Mouse (Mus musculus) forebrain, embryonic 10.5 days (tissue): ENCODE data around the gene R3hdm2. TPM values are rescaled to one million over a fixed set of nuclear protein-coding genes. Genes with fewer than 3 reads are reported as not detected.

ENCODE experiments used
- DNase-seq: peaks from one replicate; pipeline ENCODE4 v3.0.0-alpha.2; 2017; ENCODE audit warnings: low spot score; ENCODE audit errors: extremely low spot score
- H3K27ac ChIP-seq: fragments of 300-500 bp; sonication (generic); 2 replicates; pipeline ENCODE4 v1.5.1; 2016; ENCODE audit warnings: mild to moderate bottlenecking
- H3K27me3 ChIP-seq: fragments of 300-500 bp; sonication (generic); 2 replicates; pipeline ENCODE4 v1.6.1; 2016; ENCODE audit warnings: mild to moderate bottlenecking; ENCODE audit not compliant: poor library complexity, severe bottlenecking
- H3K36me3 ChIP-seq: fragments of 300-500 bp; sonication (generic); replicated peaks from 2 replicates; pipeline ENCODE4 v1.6.1; 2016; ENCODE audit warnings: mild to moderate bottlenecking, moderate library complexity
- H3K4me1 ChIP-seq: fragments of 300-500 bp; sonication (generic); 2 replicates; pipeline ENCODE4 v1.6.1; 2016
- H3K4me3 ChIP-seq: fragments of 300-500 bp; sonication (generic); 2 replicates; pipeline ENCODE4 v1.5.1; 2016; ENCODE audit warnings: mild to moderate bottlenecking, moderate library complexity
- H3K9me3 ChIP-seq: fragments of 300-500 bp; sonication (generic); 2 replicates; pipeline ENCODE4 v1.6.1; 2016; ENCODE audit warnings: mild to moderate bottlenecking, moderate library complexity
- WGBS: fragments of 180-500 bp; shearing (Covaris S2); methylation state at CpG from one replicate; pipeline ENCODE4 v1.1.7; 2016; 5-methylcytosine and 5-hydroxymethylcytosine counted together
- polyA plus RNA-seq: library from polyadenylated mRNA; unstranded; fragments of >200 nt; fragmentation: Nextera tagmentation; extraction: Ambion mirVana; gene quantifications from 2 replicates; pipeline ENCODE4 v1.2.1, GENCODE M21; 2016

Gene R3hdm2
- polyA plus RNA-seq, 1 experiment from 2014 or later: 27.2 TPM

DNA sequence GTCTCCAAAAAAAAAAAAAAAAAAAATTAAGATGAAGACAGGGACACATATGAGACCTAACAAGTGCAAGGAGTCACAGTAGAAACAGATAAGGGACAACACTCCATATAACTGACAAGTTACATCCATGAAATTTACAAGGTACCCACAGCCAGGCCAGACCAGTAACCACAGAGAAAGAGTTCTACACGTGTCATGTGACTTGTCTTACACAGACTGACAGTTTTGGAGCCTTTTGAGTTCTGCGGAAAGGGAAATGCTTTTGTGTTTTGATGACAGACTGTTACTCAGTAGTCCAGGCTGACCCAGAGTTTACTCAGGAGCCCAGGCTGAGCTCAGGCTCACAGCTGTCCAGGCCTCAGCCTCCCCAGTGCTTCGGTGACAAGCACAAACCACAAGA, 37.1 kb upstream of the R3hdm2 start:
- Histone ChIP-seq H3K36me3 (peaks cover 2% of the 10 kb centered on the region; the same call in 1 of the 2 replicates), H3K27ac (no peak overlapping the region), H3K4me1 (peaks cover 42% of the 10 kb centered on the region), H3K9me3 (no peaks in the 10 kb centered on the region), H3K27me3 (peaks cover 42% of the 10 kb centered on the region), H3K4me3 (no peak overlapping the region)
- DNase-seq: no peak
- WGBS: 81% methylated on average over 3 of the region's 3 CpGs

DNA sequence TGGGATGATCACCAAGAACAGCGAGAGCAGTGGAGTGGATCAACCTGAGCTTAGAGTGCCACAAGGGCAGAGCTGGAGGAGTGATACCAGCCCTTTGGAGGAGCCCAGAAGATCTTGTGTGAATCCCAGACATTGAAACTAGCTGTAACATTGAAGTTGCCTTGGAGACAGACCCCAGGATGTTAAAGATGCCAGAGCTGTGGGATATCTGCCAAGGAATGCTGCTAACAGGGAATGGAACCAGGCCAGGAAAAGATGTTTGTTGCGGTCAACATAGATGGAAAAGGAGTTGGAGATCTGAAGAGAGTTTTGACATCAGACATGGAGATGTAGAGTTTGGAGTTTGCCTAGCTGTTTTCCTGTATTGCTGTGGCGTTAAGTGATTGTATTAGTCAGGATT, 34.0 kb upstream of the R3hdm2 start:
- H3K4me3 ChIP-seq: no peak overlapping the region
- H3K27me3 ChIP-seq: peaks cover 31% of the 10 kb centered on the region
- H3K36me3 ChIP-seq: no peaks in the 10 kb centered on the region
- DNase-seq: no peak
- no peaks in the 10 kb centered on the region for H3K9me3 ChIP-seq
- 88% methylated on average over 3 of the region's 3 CpGs for WGBS
- H3K4me1 ChIP-seq: peaks cover 27% of the 10 kb centered on the region
- no peak overlapping the region for H3K27ac ChIP-seq

DNA sequence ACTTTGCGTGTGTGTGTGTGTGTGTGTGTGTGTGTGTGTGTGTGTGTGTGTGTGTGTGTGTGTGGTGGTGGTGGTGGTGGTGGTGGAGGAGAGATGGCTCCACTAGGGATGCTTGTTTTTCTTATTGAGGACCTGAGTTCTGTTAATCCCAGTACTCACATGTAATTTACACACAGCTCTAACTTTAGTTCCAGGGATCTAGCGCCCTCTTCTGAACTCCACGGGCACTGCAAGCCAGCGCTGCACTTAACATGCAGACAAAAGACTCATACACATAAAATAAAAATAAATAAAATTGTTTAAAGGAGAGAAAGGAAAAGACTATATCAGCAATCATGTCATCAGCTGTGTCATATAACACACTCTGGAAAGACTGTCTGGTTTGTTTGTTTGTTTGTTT, 31.2 kb upstream of the R3hdm2 start:
- peaks cover 14% of the 10 kb centered on the region for H3K4me1 ChIP-seq
- 71% methylated on average over 4 of the region's 4 CpGs for WGBS
- no peaks in the 10 kb centered on the region for H3K9me3 ChIP-seq
- no peak overlapping the region for H3K27ac ChIP-seq
- no peak for DNase-seq
- H3K36me3 ChIP-seq: no peaks in the 10 kb centered on the region
- H3K4me3 ChIP-seq: no peak overlapping the region
- peaks cover 27% of the 10 kb centered on the region for H3K27me3 ChIP-seq

DNA sequence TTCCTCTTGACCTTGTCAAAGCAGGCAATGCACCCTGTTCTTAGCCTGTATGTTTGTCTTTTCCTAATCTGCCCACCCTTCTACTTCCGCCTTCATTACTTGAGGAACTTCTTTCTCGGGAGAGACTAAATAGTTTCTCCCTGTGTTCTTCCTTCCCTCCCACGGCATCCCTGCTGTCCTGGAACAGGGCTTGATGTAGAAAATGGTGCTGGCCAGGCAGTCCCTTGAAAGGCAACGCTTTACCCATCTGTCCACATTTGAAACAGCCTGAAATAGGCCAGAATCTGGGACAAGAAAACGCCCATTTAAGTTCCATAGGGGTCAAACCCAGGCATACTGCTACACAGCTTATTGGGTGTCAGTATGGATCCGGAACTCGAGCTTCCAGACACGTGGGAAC, 30.3 kb upstream of the R3hdm2 start:
- H3K27ac ChIP-seq: no peak overlapping the region
- H3K36me3 ChIP-seq: no peaks in the 10 kb centered on the region
- peaks cover 33% of the 10 kb centered on the region for H3K27me3 ChIP-seq
- H3K9me3 ChIP-seq: no peaks in the 10 kb centered on the region
- peaks cover 14% of the 10 kb centered on the region for H3K4me1 ChIP-seq
- WGBS: 80% methylated on average over 8 of the region's 8 CpGs
- H3K4me3 ChIP-seq: no peak overlapping the region
- DNase-seq: no peak

DNA sequence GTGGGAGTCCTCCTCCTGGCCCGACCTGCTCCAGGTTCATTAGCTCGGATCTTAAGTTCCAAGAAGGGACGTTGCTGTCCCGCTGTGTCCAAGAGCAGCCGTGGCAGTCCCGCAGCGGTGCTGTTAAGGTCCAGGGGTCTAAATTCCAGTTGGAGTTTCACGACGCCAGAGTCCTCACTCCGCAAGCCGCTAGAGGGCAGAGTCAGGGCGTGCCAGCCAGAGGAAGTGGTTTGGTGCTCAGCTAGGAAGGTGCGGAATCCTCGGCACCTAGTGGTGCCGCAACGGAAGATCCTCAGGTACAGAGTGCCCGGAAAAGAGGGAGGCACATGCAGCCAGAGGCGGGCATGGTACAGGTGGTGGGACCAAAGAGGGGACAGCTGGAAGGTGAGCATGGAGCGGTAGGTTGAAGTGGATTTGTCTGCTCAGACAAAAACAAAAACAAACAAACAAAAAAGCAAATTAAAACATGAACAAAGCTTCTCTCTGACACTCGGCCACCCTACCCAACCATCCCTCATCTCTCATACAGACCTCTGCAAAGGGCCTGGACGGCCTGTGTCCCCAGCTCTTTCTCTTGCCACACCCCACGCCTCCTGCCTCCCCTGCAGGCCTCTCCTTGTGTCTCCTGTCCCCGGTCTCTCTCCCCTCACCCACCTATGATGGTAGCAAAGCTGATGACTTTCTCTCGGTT, 29.4 kb upstream of the R3hdm2 start:
- Histone ChIP-seq H3K9me3 (no peaks in the 10 kb centered on the region), H3K4me3 (peak overlapping the region; percentile 31), H3K27me3 (peaks cover 33% of the 10 kb centered on the region), H3K27ac (0 out of 2 replicates have a peak overlapping the region, but pooled peaks have one; percentile 32), H3K36me3 (no peaks in the 10 kb centered on the region), H3K4me1 (peaks cover 21% of the 10 kb centered on the region)
- 16% methylated on average over 24 of the region's 24 CpGs for WGBS
- DNase-seq: peak; percentile 78

DNA sequence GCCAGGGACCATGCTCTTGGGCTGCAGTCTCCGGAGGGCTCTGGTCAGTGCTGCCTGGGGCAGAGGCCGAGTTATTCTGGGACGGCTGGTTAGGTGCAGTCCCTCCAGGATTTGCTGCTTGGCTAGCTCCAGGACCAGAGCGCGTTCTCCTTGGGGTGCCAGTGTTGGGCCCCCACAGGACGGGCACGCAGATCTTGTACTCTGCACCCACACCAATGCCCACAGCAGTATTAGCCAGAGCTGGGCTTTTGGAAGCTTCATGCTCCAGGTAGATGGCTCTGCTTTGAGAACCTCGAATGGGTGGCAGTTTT, 28.9 kb upstream of the R3hdm2 start:
- Histone ChIP-seq H3K36me3 (no peaks in the 10 kb centered on the region), H3K9me3 (no peaks in the 10 kb centered on the region), H3K27me3 (peaks cover 33% of the 10 kb centered on the region), H3K4me3 (peak overlapping the region; percentile 31; the same call in 1 of the 2 replicates), H3K4me1 (peaks cover 22% of the 10 kb centered on the region), H3K27ac (0 out of 2 replicates have a peak overlapping the region, but pooled peaks have one; percentile 32)
- 87% methylated on average over 8 of the region's 8 CpGs for WGBS
- no peak for DNase-seq

DNA sequence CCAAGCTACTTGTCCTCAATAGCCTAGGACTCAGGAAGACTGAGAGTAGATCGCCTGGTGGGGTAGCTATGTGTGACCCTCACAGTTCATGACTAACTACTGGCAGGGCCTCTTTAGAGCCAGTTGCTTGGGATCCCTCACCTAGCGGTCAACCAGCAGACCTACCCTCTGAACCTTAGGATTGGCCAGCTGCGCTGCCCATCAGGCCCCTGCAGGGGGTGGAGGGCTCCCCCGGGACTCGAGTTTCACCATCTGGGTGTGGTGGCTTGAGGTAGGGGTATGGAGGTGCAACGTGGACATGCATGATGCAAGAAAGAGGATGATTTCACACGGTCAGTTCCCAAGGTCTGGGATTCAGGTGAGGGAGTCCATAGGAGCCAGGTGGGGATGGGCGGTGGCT, 28.4 kb upstream of the R3hdm2 start:
- no peak overlapping the region for H3K4me3 ChIP-seq
- WGBS: 73% methylated on average over 8 of the region's 8 CpGs
- H3K9me3 ChIP-seq: no peaks in the 10 kb centered on the region
- no peaks in the 10 kb centered on the region for H3K36me3 ChIP-seq
- DNase-seq: no peak
- H3K27me3 ChIP-seq: peaks cover 33% of the 10 kb centered on the region
- H3K27ac ChIP-seq: no peak overlapping the region
- peaks cover 22% of the 10 kb centered on the region for H3K4me1 ChIP-seq

DNA sequence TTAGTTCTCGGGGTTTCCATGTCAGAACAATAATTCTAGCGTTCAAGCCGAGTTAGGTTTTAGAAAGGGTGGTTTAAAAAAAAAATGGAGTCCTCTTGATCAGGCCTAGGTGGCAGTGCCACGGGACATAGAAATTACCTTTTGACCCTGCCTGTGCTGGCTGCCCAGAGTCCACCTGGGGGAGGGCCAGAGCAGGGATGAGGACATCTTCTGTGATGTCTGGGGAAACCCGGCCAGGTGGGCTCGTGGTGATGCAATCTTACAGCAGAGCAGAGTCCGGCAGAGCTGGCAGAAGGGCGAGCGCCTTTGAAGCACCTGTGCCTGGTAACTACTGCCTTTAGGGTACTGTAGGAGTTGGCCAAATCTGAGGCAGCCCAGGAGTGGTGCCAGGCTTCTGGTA, 27.9 kb upstream of the R3hdm2 start:
- H3K9me3 ChIP-seq: no peaks in the 10 kb centered on the region
- no peak overlapping the region for H3K4me3 ChIP-seq
- H3K27ac ChIP-seq: no peak overlapping the region
- no peak for DNase-seq
- H3K4me1 ChIP-seq: peaks cover 22% of the 10 kb centered on the region
- peaks cover 36% of the 10 kb centered on the region for H3K27me3 ChIP-seq
- WGBS: 91% methylated on average over 9 of the region's 9 CpGs
- no peaks in the 10 kb centered on the region for H3K36me3 ChIP-seq

DNA sequence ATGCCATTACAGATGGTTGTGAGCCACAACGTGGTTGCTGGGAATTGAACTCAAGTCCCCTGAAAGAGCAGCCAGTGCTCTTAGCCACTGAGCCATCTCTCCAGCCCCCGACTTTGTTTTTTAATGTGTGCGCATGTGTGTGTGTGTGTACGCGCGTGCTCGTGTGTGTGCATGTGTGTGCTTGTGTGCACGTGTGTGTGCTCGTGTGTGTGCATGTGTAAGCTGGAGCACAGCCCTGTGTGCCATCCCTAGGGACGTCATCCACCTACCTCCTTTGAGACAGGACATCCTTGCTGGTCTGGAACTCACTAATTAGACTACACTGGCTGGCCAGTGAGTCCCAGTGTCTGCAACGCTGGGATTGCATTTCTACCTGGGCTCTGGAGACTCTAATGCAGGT, 27.4 kb upstream of the R3hdm2 start:
- DNase-seq: no peak
- Histone ChIP-seq H3K4me1 (peaks cover 22% of the 10 kb centered on the region), H3K9me3 (no peaks in the 10 kb centered on the region), H3K4me3 (no peak overlapping the region), H3K27me3 (peaks cover 37% of the 10 kb centered on the region), H3K36me3 (no peaks in the 10 kb centered on the region), H3K27ac (no peak overlapping the region)
- 92% methylated on average over 11 of the region's 11 CpGs for WGBS

DNA sequence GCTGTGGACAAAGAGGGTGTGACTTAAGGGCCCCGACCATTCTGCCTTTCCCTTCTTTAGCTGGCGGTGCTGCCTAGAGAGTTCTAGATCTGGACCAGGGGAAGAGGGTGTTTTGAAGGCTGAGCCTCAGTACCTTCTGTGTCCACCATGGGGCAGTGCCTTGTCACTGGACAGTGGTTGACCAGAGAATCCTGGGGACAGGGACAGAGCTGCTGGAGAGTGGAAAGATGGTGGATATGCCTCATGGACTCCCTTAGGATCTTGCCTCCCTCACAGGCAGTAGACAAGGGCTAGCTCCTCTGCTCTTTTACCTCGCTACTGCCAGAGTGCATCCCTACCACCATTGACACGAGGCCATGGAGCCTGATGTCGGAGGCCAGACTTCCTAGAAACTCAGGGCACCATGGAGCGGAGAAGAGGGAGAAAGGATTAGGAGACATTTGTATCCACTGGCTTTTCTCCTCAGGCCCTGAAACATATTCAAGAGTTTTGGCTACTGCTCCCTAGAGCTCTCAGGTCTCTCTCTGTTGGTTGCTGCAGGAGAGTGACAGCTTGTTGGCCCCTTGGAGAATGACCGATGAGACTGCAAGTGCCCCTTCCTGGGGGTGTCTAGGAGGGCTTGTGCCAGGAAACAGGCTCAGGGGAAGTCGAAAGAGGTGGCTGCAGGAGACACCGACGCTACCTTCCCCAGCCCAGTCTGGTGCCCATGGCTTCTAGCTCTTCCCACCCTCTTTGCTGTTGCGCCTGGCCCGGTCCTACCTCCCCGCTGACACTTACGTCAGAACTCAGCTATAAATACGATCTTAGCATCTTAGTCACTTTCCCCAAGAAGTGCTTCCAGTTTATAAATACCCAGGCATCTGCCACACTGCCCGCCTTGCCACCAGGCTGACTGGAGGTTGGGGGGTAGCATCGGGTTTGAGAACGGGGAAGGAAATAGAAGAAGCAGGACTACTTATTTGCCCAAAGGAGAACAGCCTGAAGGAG, 25.9 kb upstream of the R3hdm2 start, which contains the start of gene Inhbe:
Gene Inhbe, minus strand, starts transcription at position 503 of the 987 bp plus-strand sequence.
- peaks cover 37% of the 10 kb centered on the region for H3K27me3 ChIP-seq
- peaks cover 22% of the 10 kb centered on the region for H3K4me1 ChIP-seq
- WGBS: 89% methylated on average over 18 of the region's 18 CpGs
- H3K4me3 ChIP-seq: no peak within 1 kb of the TSS
- H3K36me3 ChIP-seq: no peaks in the 10 kb centered on the region
- no peak within 1 kb of the TSS for H3K27ac ChIP-seq
- no peak for DNase-seq
- H3K9me3 ChIP-seq: no peaks in the 10 kb centered on the region

DNA sequence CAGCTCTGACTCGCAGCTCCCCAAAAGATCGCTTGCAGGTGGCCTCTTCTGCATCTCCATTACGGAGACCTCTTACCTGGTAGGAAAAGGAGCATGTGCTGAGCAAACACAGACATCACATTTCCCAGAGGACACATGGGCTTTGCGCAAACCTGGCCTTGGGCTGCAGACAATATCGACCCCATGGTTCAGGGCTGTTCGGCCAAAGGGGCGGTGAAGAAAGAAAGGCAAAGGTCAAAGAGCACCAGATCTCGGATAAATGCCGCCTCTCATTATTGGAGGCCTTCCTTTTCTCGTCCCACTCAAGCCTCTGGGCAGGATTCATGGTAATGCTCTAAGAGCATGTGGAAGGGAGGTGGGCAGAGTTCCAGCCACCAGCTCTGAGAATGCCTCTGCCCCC, 24.8 kb upstream of the R3hdm2 start:
- peaks cover 28% of the 10 kb centered on the region for H3K27me3 ChIP-seq
- peaks cover 18% of the 10 kb centered on the region for H3K4me1 ChIP-seq
- no peaks in the 10 kb centered on the region for H3K36me3 ChIP-seq
- H3K9me3 ChIP-seq: no peaks in the 10 kb centered on the region
- WGBS: 60% methylated on average over 10 of the region's 10 CpGs
- H3K4me3 ChIP-seq: no peak overlapping the region
- no peak overlapping the region for H3K27ac ChIP-seq
- no peak for DNase-seq

DNA sequence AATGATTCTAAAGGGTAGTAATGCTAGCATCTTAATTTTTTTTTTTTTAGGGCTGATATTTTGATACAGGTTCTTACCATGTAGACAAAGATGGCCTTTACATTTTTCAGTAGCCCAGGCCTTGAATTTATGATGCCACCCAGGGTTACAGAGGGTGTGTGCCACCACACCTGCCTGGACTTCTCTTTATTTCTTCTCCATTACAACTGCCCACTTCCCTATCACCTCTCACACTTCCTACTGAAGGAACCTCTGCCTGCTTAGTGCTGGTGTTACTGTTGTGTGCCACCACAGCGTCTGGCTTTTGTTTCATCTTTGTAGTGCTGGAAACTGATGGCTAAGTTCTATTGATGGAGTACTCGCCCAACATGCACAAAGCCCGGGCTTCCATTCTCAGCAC, 19.4 kb upstream of the R3hdm2 start:
- DNase-seq: no peak
- Histone ChIP-seq H3K9me3 (no peaks in the 10 kb centered on the region), H3K4me3 (no peak overlapping the region), H3K36me3 (no peaks in the 10 kb centered on the region), H3K27ac (no peak overlapping the region), H3K4me1 (peaks cover 1% of the 10 kb centered on the region), H3K27me3 (0 out of 2 replicates have a peak, but pooled peaks cover 4% of the 10 kb centered on the region)
- 90% methylated on average over 3 of the region's 3 CpGs for WGBS

DNA sequence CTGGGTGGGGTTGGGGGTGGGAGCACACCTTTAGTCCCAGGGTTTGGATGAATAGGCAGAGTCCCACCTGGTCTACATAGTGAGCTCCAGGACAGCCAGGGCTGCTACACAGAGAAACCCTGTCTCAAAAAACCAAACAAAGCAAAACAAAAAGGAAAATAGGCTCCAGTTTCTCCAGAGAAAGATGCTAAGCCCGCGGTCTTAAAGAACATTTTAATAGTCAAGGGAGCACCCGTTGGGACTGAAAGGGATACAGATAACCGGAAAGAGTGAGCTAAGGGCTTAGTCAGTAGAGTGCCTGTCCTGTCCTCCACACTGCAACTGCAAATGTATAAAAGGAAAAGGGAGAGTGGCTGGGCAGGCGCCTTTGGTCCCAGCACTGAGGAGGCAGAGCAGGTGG, 13.0 kb upstream of the R3hdm2 start:
- Histone ChIP-seq H3K27me3 (no peaks in the 10 kb centered on the region; the same call in 1 of the 2 replicates), H3K27ac (no peak overlapping the region), H3K4me3 (no peak overlapping the region), H3K9me3 (no peaks in the 10 kb centered on the region), H3K36me3 (no peaks in the 10 kb centered on the region), H3K4me1 (peaks cover 37% of the 10 kb centered on the region)
- DNase-seq: no peak
- WGBS: 76% methylated on average over 5 of the region's 5 CpGs
